Mouse (Mus musculus) CH12.LX (cell line): ENCODE data around the gene Filip1l. TPM values are rescaled to one million over a fixed set of nuclear protein-coding genes. Genes with fewer than 3 reads are reported as not detected.

ENCODE experiments used
- DNase-seq: peaks from one replicate; pipeline ENCODE4 v3.0.0-alpha.2; 2013; ENCODE audit errors: extremely low read depth
- H3K27ac ChIP-seq: 2 replicates; pipeline ENCODE4 v1.5.1; 2012; ENCODE audit warnings: low read depth, mild to moderate bottlenecking, control low read depth, moderate library complexity; ENCODE audit not compliant: insufficient read depth
- H3K27me3 ChIP-seq: replicated peaks from 2 replicates; pipeline ENCODE3; 2012; ENCODE audit warnings: inconsistent platforms
- H3K36me3 ChIP-seq, 2 experiments: replicated peaks in 1 of 2; 2 replicates each; pipeline versions ENCODE3 to v1.6.1; 2012; ENCODE audit warnings: inconsistent platforms in 1 of 2, low read length in 1 of 2, mild to moderate bottlenecking in 1 of 2, mixed read lengths in 1 of 2, moderate library complexity in 1 of 2; ENCODE audit not compliant: control insufficient read depth in 1 of 2, insufficient read depth in 1 of 2
- H3K4me1 ChIP-seq, 2 experiments: 2 replicates each; pipeline ENCODE4 v1.6.1; 2012; ENCODE audit warnings: inconsistent platforms in 1 of 2, moderate library complexity in 1 of 2; ENCODE audit not compliant: insufficient read depth in 2 of 2, control insufficient read depth in 1 of 2
- H3K4me2 ChIP-seq: 2 replicates; pipeline ENCODE4 v1.6.1; 2012; ENCODE audit warnings: low read depth, mild to moderate bottlenecking, control low read depth; ENCODE audit not compliant: poor library complexity, insufficient read depth, severe bottlenecking
- H3K4me3 ChIP-seq, 3 experiments: fragments of 150-350 bp in 1 of 3; sonication (generic) in 1 of 3; replicated peaks in 1 of 3; 2 replicates each; pipeline versions ENCODE3 to v1.5.1; 2011 to 2012; ENCODE audit warnings: low read depth in 2 of 3, low read length in 2 of 3, mild to moderate bottlenecking in 2 of 3, moderate library complexity in 2 of 3, control low read depth in 1 of 3, improper control_type of control experiment in 1 of 3, inconsistent platforms in 1 of 3, mixed read lengths in 1 of 3; ENCODE audit not compliant: poor library complexity in 1 of 3
- H3K79me2 ChIP-seq: replicated peaks from 2 replicates; pipeline ENCODE4 v1.6.1; 2012; ENCODE audit warnings: mild to moderate bottlenecking, moderate library complexity; ENCODE audit not compliant: control insufficient read depth, poor library complexity, insufficient read depth, severe bottlenecking; ENCODE audit errors: extremely low read depth
- H3K9ac ChIP-seq: 2 replicates; pipeline ENCODE4 v1.6.1; 2012; ENCODE audit warnings: low read depth, mild to moderate bottlenecking, control low read depth, moderate library complexity; ENCODE audit not compliant: insufficient read depth
- H3K9me3 ChIP-seq: replicated peaks from 2 replicates; pipeline ENCODE3; 2012; ENCODE audit warnings: low read length, inconsistent platforms, mixed read lengths
- BHLHE40 ChIP-seq: IDR thresholded peaks from 2 replicates; pipeline ENCODE4 v1.6.1; 2011; ENCODE audit warnings: mild to moderate bottlenecking, low read depth, low read length, improper control_type of control experiment
- CHD1 ChIP-seq: IDR thresholded peaks from 2 replicates; pipeline ENCODE4 v1.6.1; 2012; ENCODE audit warnings: low read depth, low read length, improper control_type of control experiment, inconsistent platforms
- CHD2 ChIP-seq: IDR thresholded peaks from 2 replicates; pipeline ENCODE4 v1.6.1; 2011; ENCODE audit warnings: low read length, improper control_type of control experiment
- E2F4 ChIP-seq: IDR thresholded peaks from 2 replicates; pipeline ENCODE4 v1.6.1; 2011; ENCODE audit warnings: low read depth, low read length, improper control_type of control experiment; ENCODE audit not compliant: insufficient replicate concordance
- ELF1 ChIP-seq: IDR thresholded peaks from 2 replicates; pipeline ENCODE4 v1.6.1; 2014; ENCODE audit warnings: low read depth, mild to moderate bottlenecking, inconsistent platforms, low read length, improper control_type of control experiment
- EP300 ChIP-seq: IDR thresholded peaks from 2 replicates; pipeline ENCODE4 v1.6.1; 2011; ENCODE audit warnings: low read length, improper control_type of control experiment
- ETS1 ChIP-seq: conservative IDR thresholded peaks from 2 replicates; pipeline ENCODE4 v1.6.1; 2012; ENCODE audit warnings: low read depth, mild to moderate bottlenecking, inconsistent platforms, low read length, improper control_type of control experiment, moderate library complexity
- GABPA ChIP-seq: IDR thresholded peaks from 2 replicates; pipeline ENCODE4 v1.6.1; 2012; ENCODE audit warnings: low read depth, low read length, improper control_type of control experiment, inconsistent platforms; ENCODE audit not compliant: insufficient replicate concordance
- HCFC1 ChIP-seq: IDR thresholded peaks from 2 replicates; pipeline ENCODE4 v1.6.1; 2012; ENCODE audit warnings: low read depth, mild to moderate bottlenecking, inconsistent platforms, low read length, improper control_type of control experiment
- JUN ChIP-seq: IDR thresholded peaks from 2 replicates; pipeline ENCODE4 v1.6.1; 2011; ENCODE audit warnings: low read depth, mild to moderate bottlenecking, low read length, improper control_type of control experiment, moderate library complexity; ENCODE audit not compliant: insufficient read depth
- JUND ChIP-seq: conservative IDR thresholded peaks from 2 replicates; pipeline ENCODE4 v1.6.1; 2011; ENCODE audit warnings: low read depth, low read length, improper control_type of control experiment
- KAT2A ChIP-seq: IDR thresholded peaks from 2 replicates; pipeline ENCODE4 v1.6.1; 2012; ENCODE audit warnings: low read length, improper control_type of control experiment, inconsistent platforms; ENCODE audit not compliant: insufficient replicate concordance
- MAFK ChIP-seq: IDR thresholded peaks from 2 replicates; pipeline ENCODE4 v1.6.1; 2011; ENCODE audit warnings: low read length, improper control_type of control experiment; ENCODE audit not compliant: insufficient replicate concordance
- MAX ChIP-seq: IDR thresholded peaks from 2 replicates; pipeline ENCODE4 v1.6.1; 2011; ENCODE audit warnings: low read length, improper control_type of control experiment
- MAZ ChIP-seq: IDR thresholded peaks from 2 replicates; pipeline ENCODE4 v1.6.1; 2012; ENCODE audit warnings: low read depth, mild to moderate bottlenecking, inconsistent platforms, low read length, improper control_type of control experiment, moderate library complexity
- MEF2A ChIP-seq: IDR thresholded peaks from 2 replicates; pipeline ENCODE4 v1.6.1; 2014; ENCODE audit warnings: low read depth, mild to moderate bottlenecking, inconsistent platforms, low read length, improper control_type of control experiment, borderline replicate concordance
- MYC ChIP-seq: IDR thresholded peaks from 2 replicates; pipeline ENCODE4 v1.6.1; 2011; ENCODE audit warnings: low read depth, mild to moderate bottlenecking, improper control_type of control experiment, low read length
- NELFE ChIP-seq: IDR thresholded peaks from 2 replicates; pipeline ENCODE4 v1.6.1; 2011; ENCODE audit warnings: low read depth, low read length, improper control_type of control experiment
- RAD21 ChIP-seq: IDR thresholded peaks from 2 replicates; pipeline ENCODE4 v1.6.1; 2011; ENCODE audit warnings: low read depth, mild to moderate bottlenecking, low read length, improper control_type of control experiment, moderate library complexity
- TCF12 ChIP-seq: IDR thresholded peaks from 2 replicates; pipeline ENCODE4 v1.6.1; 2014; ENCODE audit warnings: low read depth, mild to moderate bottlenecking, inconsistent platforms, low read length, improper control_type of control experiment
- UBTF ChIP-seq: IDR thresholded peaks from 2 replicates; pipeline ENCODE4 v1.6.1; 2012; ENCODE audit warnings: low read depth, mild to moderate bottlenecking, inconsistent platforms, low read length, improper control_type of control experiment, moderate library complexity
- ZKSCAN1 ChIP-seq: IDR thresholded peaks from 2 replicates; pipeline ENCODE4 v1.6.1; 2012; ENCODE audit warnings: low read depth, inconsistent platforms, low read length, improper control_type of control experiment, borderline replicate concordance
- ZMIZ1 ChIP-seq: IDR thresholded peaks from 2 replicates; pipeline ENCODE4 v1.6.1; 2012; ENCODE audit warnings: low read depth, mild to moderate bottlenecking, inconsistent platforms, low read length, improper control_type of control experiment
- dilution Hi-C: fragments of 300-500 bp; cut with MboI; formaldehyde crosslinking; loops from 2 replicates; pipeline ENCODE4 v1.14.3; 2020; ENCODE audit warnings: low sequenced_read_pairs; ENCODE audit not compliant: extremely low pct_unique_long_range_greater_than_20kb, extremely low pct_ligation_motif_present
- in situ Hi-C: fragments of 300-500 bp; cut with MboI; formaldehyde crosslinking; loops from 3 replicates; pipeline ENCODE4 v1.14.3; 2019; ENCODE audit warnings: low sequenced_read_pairs, low pct_ligation_motif_present, low pct_unique_long_range_greater_than_20kb, mixed read lengths
- polyA plus RNA-seq: library from polyadenylated mRNA; unstranded; fragments of >175 nt; gene quantifications from 2 replicates; pipeline ENCODE4 v1.2.1, GENCODE M21; 2012; ENCODE audit warnings: low read depth; ENCODE audit not compliant: insufficient read length
- total RNA-seq, 2 experiments: library from RNA; depleted of rRNA; stranded (reverse); fragments of 300-350 nt in 1 of 2; fragments of >200 nt in 1 of 2; gene quantifications; 2 replicates each; pipeline ENCODE4 v1.2.3; 2012 to 2014

Filip1l gene
- total and polyA plus RNA-seq, 3 experiments = 2.1 to 17.6 (median 5.7) TPM

DNA sequence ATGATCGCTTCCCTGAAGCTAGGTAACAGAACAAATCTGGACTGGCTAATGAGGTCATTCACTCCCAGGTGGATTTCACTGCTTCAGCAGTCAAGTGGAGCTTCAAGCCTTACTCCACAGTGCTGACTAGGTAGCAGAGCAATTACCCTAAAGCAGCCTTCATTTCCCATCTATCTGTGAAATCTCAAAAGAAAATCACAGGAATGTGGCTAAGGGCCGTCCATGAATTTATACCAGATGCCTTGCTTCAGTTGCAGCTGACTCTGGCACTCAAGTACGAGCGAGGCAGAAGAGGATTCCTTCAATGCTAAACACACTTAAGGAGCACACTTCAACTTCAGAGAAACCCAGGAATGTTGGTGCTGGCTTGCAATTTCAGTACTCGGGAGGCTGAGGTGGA is 50.9 kb downstream of the Filip1l start:
- TF ChIP-seq NELFE (no peak), KAT2A (no peak), ZKSCAN1 (no peak), JUN (no peak), RAD21 (no peak), CHD1 (no peak), TCF12 (no peak), MYC (no peak), HCFC1 (no peak), MEF2A (no peak)
- no peaks in the 10 kb centered on the region for H3K9me3 ChIP-seq
- no peak overlapping the region for H3K4me3 ChIP-seq
- in situ Hi-C loops = no loop called here
- H3K79me2 ChIP-seq = no peaks in the 10 kb centered on the region
- H3K36me3 ChIP-seq = peaks cover 0 to 8% of the 10 kb centered on the region in 2 experiments
- no peak overlapping the region for H3K9ac ChIP-seq
- H3K27me3 ChIP-seq = no peaks in the 10 kb centered on the region
- peaks cover 7 to 24% of the 10 kb centered on the region in 2 experiments for H3K4me1 ChIP-seq
- DNase-seq = no peak
- H3K27ac ChIP-seq = no peak overlapping the region
- dilution Hi-C loops = no loop called here
- no peak overlapping the region for H3K4me2 ChIP-seq

DNA sequence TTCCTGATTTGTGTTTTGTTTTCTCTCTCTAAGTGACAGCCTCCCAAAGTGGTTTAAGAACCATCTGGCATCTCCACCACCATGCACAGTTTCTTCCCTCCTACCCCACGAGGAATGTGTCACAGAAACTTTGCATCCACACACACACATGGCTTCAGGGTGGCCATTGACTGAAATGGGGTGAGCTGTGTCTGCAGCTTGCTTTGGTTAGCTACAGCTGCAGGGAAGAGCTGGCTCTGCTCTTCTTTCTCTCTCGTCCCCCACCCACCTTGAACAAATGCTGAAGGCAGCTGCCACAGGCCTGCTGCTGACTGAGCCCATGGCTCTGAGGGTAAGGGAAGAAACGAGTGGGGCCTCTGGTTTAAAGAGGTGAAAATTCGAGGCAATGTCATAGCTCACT is 59.9 kb downstream of the Filip1l start:
- peaks cover 0 to 2% of the 10 kb centered on the region in 2 experiments for H3K36me3 ChIP-seq
- TF ChIP-seq JUND = no peak
- TF ChIP-seq ZKSCAN1 = no peak
- no peak for TF ChIP-seq BHLHE40
- TF ChIP-seq EP300 = no peak
- no peak for TF ChIP-seq MAX
- TF ChIP-seq UBTF = no peak
- TF ChIP-seq E2F4 = no peak
- TF ChIP-seq GABPA = no peak
- TF ChIP-seq CHD2 = no peak
- TF ChIP-seq MAFK = no peak
- TF ChIP-seq ETS1 = no peak
- TF ChIP-seq ELF1 = no peak
- TF ChIP-seq ZMIZ1 = no peak
- TF ChIP-seq MAZ = no peak
- dilution Hi-C loops (no loop called here), in situ Hi-C loops (no loop called here)
- peaks cover 4% of the 10 kb centered on the region for H3K9me3 ChIP-seq
- H3K79me2 ChIP-seq = no peaks in the 10 kb centered on the region
- H3K4me2 ChIP-seq = no peak overlapping the region
- no peak overlapping the region for H3K9ac ChIP-seq
- H3K4me3 ChIP-seq = no peak overlapping the region
- H3K4me1 ChIP-seq = no peaks in the 10 kb centered on the region
- H3K27me3 ChIP-seq = no peaks in the 10 kb centered on the region
- no peak overlapping the region for H3K27ac ChIP-seq
- no peak for DNase-seq
